ENCODE assay signal across 19 mouse cellular contexts in genomic region chr17:30977290-30977689, GRCm38 (mm10). TPM values are rescaled to one million over a fixed set of nuclear protein-coding genes. Genes with fewer than 3 reads are reported as not detected.
DNase-seq lines count a peak whose midpoint lies in the region; ATAC-seq lines count a peak whose summit lies in the region.
"Had no signal": no experiment of that assay in that cellular context is flagged by ENCODE, and none has a peak within 500 bp of the region (broad histone marks: within the 10 kb centered on the region; RNA-seq: fewer than 3 reads in every experiment).

No protein-coding gene starts in this region.

- no peaks in the 10 kb centered on the region for H3K9me3 ChIP-seq in heart, embryonic 12.5 days (replicated peaks)
- 0 out of 2 replicates have a peak, but pooled peaks cover 2% of the 10 kb centered on the region for H3K9me3 ChIP-seq in hindbrain, embryonic 10.5 days
- H3K9me3 ChIP-seq: hindbrain, embryonic 13.5 days; megakaryocyte, embryonic 14.5 days; neural tube, embryonic 13.5 days had no signal

- no peak overlapping the region for H3K4me3 ChIP-seq in heart, embryonic 12.5 days
- no peak overlapping the region for H3K4me3 ChIP-seq in hindbrain, embryonic 10.5 days
- H3K4me3 ChIP-seq: hindbrain, embryonic 13.5 days; megakaryocyte, embryonic 14.5 days; neural tube, embryonic 13.5 days had no signal

- H3K4me2 ChIP-seq in heart, embryonic 12.5 days: no peak overlapping the region
- H3K4me2 ChIP-seq: heart, embryonic 11.5 days; hindbrain, embryonic 13.5 days; neural tube, embryonic 13.5 days had no signal

- peak; percentile 21 to 39 for DNase-seq in cerebellum, postnatal 25 days
- DNase-seq in cerebellum, adult 9-10 months: no peak
- DNase-seq in heart, adult 9 months (ENCODE audit: low spot score in 2 of 2): peak; percentile 7 to 28
- peak; percentile 1 for DNase-seq in lung, postnatal 14 days
- no peak for DNase-seq in lung, adult 18-20 months
- no peak for DNase-seq in hindbrain, embryonic 10.5 days (ENCODE audit: low spot score)
- DNase-seq: adrenal gland, postnatal 10 days; kidney, postnatal 14 days; retina, postnatal 1 day; thymus, adult 18-20 months had no signal

- no peaks in the 10 kb centered on the region for H3K36me3 ChIP-seq in heart, embryonic 12.5 days
- no peaks in the 10 kb centered on the region for H3K36me3 ChIP-seq in hindbrain, embryonic 10.5 days
- H3K36me3 ChIP-seq: hindbrain, embryonic 13.5 days; neural tube, embryonic 13.5 days had no signal

- H3K4me1 ChIP-seq in heart, embryonic 12.5 days (replicated peaks): peaks cover 9% of the 10 kb centered on the region; the same call in 1 of the 2 replicates
- 0 out of 2 replicates have a peak, but pooled peaks cover 4% of the 10 kb centered on the region for H3K4me1 ChIP-seq in hindbrain, embryonic 10.5 days (replicated peaks)
- H3K4me1 ChIP-seq: hindbrain, embryonic 13.5 days; neural tube, embryonic 13.5 days had no signal

- no peaks in the 10 kb centered on the region for H3K27me3 ChIP-seq in heart, embryonic 12.5 days (replicated peaks)
- H3K27me3 ChIP-seq in hindbrain, embryonic 10.5 days (ENCODE audit: insufficient read depth, poor library complexity, severe bottlenecking): no peaks in the 10 kb centered on the region
- H3K27me3 ChIP-seq: hindbrain, embryonic 13.5 days; neural tube, embryonic 13.5 days had no signal

- H3K27ac ChIP-seq in heart, embryonic 12.5 days (ENCODE audit: poor library complexity, severe bottlenecking): no peak overlapping the region
- H3K27ac ChIP-seq in hindbrain, embryonic 10.5 days: no peak overlapping the region
- H3K27ac ChIP-seq: hindbrain, embryonic 13.5 days; liver, embryonic 14.5 days; neural tube, embryonic 13.5 days had no signal

- ATAC-seq in heart, embryonic 12.5 days (ENCODE audit: insufficient number of reproducible peaks, low FRiP score): no peak
- ATAC-seq in megakaryocyte progenitor cell, adult 5-6 weeks (replicated peaks; ENCODE audit: poor library complexity): peak; percentile 57
- ATAC-seq: intestine, postnatal 0 days had no signal

- H3K9ac ChIP-seq in heart, embryonic 12.5 days: no peak overlapping the region
- H3K9ac ChIP-seq: hindbrain, embryonic 13.5 days; liver, embryonic 14.5 days; neural tube, embryonic 13.5 days had no signal

- WGBS in heart, embryonic 12.5 days: 46% methylated on average over 2 of the region's 2 CpGs
- 88% methylated on average over 2 of the region's 2 CpGs for WGBS in hindbrain, embryonic 10.5 days

RNA-seq across cellular contexts. Expression of gene Umodl1, which starts 22.9 kb away (rescaled TPM):
- not detected in 2 replicates for polyA plus RNA-seq in heart, embryonic 12.5 days (2016; fragmentation: Nextera tagmentation; extraction: Ambion mirVana)
- not detected in 2 replicates for total RNA-seq in megakaryocyte progenitor cell, adult 5-6 weeks (2015)
- not detected in 2 replicates for total RNA-seq in megakaryocyte progenitor cell, adult 5-6 weeks (2017)
- polyA plus RNA-seq in hindbrain, embryonic 10.5 days (2016; fragmentation: Nextera tagmentation; extraction: Ambion mirVana): 0.08 and 0.20 TPM in 2 replicates
- polyA plus RNA-seq: heart, embryonic 11.5 days; hindbrain, embryonic 13.5 days; limb, embryonic 11.5 days; neural tube, embryonic 13.5 days had no signal

Comparison
In these comparisons a context has a peak if more than half of its experiments do, and no peak if none do; other contexts are left out.
1. DNase-seq: peak in cerebellum, postnatal 25 days (2 of 2), heart, adult 9 months (2 of 2) and lung, postnatal 14 days (single experiment); none in cerebellum, adult 9-10 months (single experiment), lung, adult 18-20 months (0 of 2) and hindbrain, embryonic 10.5 days (single experiment).